Mouse (Mus musculus): ENCODE measurements around the gene Fxyd5. TPM values are rescaled to one million over a fixed set of nuclear protein-coding genes. Genes with fewer than 3 reads are reported as not detected.

The Fxyd5 gene
- total RNA-seq, 1 experiment from 2014 or later: 1,836 TPM

DNA sequence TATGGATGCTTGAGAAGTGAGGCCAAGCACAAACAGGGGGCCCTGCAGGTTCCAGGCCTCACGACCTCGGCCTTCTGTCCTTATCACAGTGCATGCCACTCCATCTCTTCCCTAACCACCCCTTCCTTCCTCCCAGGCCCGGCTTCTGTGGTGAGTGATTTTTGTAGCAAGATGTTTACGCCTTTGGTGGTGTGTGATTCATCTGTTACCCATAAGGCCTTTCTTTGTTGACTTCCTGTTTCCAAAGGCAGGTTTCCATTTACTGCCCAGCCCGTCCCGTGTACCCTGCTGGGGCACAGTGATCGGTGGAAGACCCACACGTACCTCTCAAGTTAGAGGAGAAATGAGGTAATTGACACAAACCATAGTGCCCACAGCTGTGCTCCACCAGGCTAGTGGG, 39.6 kb downstream of the Fxyd5 start:
- ATAC-seq (ENCODE audit: extremely low read depth, insufficient number of reproducible peaks, low FRiP score, poor library complexity, severe bottlenecking): peak; percentile 90

DNA sequence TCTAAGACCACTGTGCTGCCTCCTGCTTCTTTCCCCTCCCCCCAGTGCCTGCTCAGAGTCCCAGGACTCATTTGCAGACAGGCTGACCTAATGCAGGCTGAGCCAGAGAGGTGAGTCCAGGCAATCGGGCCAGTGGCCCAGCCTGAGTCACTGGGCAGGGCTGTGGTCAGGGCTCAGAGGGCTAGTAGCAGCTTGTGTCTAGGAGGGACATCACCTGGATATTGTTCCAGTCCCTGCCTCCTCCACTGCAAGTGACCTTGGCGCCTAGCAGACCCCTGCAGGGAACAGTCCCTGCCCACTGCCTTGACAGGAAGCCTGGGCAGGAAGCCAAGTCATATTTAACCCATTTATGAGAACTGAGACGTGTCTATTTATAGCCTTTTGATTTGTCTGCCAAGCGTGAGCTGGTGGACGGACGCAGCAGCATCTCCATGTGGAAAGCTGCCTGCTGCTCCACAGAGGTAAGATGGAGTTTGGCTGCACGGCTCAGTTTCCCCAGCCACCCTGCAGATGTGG, 41.7 kb downstream of the Fxyd5 start:
- ATAC-seq (ENCODE audit: extremely low read depth, insufficient number of reproducible peaks, low FRiP score, poor library complexity, severe bottlenecking): peak; percentile 27

DNA sequence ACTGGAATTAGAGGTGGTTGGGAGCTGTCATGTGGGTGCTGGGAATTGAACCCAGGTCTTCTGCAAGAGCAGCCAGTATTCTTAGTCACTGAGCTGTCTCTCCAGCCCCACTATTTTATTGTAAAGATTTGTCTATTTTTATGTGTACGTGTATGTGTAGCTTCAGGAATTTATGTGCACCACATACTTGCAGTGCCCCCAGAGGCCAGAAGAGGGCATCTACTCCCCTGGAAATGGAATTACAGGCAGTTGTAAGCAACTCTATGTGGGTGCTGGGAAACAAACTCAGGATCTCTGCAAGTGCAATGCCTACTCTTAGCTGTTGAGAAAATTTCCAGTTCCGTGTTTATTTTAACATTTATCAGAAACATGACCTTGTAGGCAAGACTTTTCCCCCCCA, 45.8 kb downstream of the Fxyd5 start:
- ATAC-seq (ENCODE audit: extremely low read depth, insufficient number of reproducible peaks, low FRiP score, poor library complexity, severe bottlenecking): no peak

DNA sequence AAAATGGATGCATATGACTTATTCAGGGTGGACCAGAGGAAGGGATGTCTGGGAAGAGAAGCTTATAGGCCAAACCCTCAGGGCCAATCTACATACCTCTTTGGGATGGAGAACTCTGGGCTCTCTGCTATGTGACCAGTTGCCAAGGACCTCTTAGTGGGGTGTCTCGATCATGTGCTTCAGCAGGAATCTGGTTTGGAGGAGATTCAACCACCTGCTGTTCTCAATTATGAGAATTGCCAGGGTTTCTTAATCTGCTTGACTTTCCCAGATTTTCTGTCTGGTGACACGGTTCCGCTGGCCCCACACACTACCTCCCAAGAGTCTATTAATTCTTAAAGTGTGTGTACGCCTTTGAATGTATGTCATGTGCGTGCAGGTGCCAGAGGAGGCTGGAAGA, 48.3 kb downstream of the Fxyd5 start:
- ATAC-seq (ENCODE audit: extremely low read depth, insufficient number of reproducible peaks, low FRiP score, poor library complexity, severe bottlenecking): no peak

DNA sequence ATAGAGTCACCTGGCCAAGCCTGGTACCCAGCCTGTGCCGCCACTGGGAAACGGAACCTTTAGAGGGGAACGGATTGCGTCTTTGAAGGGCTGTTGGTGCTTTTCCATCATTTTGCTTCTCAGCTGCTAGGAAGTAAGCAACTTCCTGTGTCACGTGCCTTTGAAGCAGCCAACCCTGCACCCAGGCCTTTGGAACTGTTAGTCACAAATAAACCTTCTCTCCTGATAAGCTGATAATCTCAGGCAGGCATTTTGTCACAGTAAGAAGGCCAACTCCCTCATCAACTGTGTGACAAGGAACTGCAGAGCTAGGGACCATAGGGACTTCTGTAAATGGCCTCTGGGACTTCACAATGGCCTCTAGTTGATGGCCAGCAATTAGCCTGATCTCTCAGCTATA, 50.1 kb downstream of the Fxyd5 start:
- ATAC-seq (ENCODE audit: extremely low read depth, insufficient number of reproducible peaks, low FRiP score, poor library complexity, severe bottlenecking): no peak

DNA sequence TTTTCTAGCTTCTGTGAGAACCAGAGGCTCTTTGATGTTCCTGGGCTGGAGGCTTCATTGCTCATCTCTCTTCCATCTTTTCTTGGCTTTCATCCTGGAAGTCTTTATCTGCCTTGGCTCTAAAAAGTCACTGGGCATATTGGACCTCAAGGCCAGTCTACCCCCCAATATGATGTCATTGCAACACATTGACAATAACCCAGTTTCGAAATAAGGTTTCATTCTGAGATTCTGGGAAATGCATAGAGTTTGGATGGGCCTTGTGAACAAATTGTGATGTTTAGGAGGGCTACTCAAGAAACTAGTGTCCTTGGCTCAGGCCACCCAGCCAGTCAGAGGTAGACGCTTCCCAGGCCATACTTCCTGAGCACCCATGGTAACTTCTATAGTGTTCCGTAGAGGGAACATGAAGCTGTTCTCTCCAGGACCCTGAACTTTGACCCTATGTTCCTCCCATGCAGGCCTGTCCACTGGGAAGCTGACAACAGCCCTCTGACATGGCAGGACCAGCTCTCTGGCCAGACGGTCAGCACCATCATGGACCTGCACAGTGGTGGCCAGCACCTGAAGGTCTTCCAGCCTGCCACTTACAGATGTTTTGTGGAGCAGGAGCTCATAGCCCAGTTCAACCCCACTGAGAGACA, 53.6 kb downstream of the Fxyd5 start:
- ATAC-seq (ENCODE audit: extremely low read depth, insufficient number of reproducible peaks, low FRiP score, poor library complexity, severe bottlenecking): no peak

DNA sequence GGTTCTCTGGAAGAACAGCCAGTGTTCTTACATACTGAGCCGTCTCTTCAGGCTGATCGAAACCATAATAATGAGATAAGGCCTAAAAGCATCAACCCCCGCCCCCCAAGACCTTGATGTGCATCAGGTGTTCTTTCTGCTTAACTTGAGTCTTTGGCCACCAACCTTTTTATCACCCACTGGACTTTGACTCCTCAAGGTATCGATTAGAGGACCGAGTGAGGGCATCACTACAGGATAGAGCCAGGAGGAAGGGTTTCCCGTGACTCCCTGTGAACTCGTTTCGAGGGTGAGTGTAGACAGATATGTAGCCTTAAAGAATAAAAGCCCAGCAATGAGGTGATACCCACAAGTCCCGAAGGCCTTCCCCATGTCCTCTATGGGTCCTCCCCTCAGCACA, 56.9 kb downstream of the Fxyd5 start:
- no peak for ATAC-seq (ENCODE audit: extremely low read depth, insufficient number of reproducible peaks, low FRiP score, poor library complexity, severe bottlenecking)

Other genes with a start within 250 kb of the Fxyd5 start
- 0.35 and 0.37 TPM in 2 replicates for gene Ffar2, start 218.7 kb downstream of the Fxyd5 start, total RNA-seq (2017)
- 0.70 and 0.98 TPM in 2 replicates for gene Ffar3, start 186.3 kb downstream of the Fxyd5 start, total RNA-seq (2017)
- 25.6 and 25.8 TPM in 2 replicates for gene Ffar1, start 180.9 kb downstream of the Fxyd5 start, total RNA-seq (2017)
- 493 and 656 TPM in 2 replicates for gene Cd22, start 162.1 kb downstream of the Fxyd5 start, total RNA-seq (2017)
- 0.49 and 0.70 TPM in 2 replicates for gene Mag, start 127.6 kb downstream of the Fxyd5 start, total RNA-seq (2017)
- gene Hamp2, start 117.8 kb downstream of the Fxyd5 start, total RNA-seq (2017): not detected in 2 replicates
- gene Hamp, start 98.4 kb downstream of the Fxyd5 start, total RNA-seq (2017): not detected in 2 replicates
- gene Usf2, start 85.7 kb downstream of the Fxyd5 start, total RNA-seq (2017): 178 and 186 TPM in 2 replicates
- 1.4 and 1.5 TPM in 2 replicates for gene Lsr, start 69.0 kb downstream of the Fxyd5 start, total RNA-seq (2017)
- gene Fam187b, start 68.7 kb downstream of the Fxyd5 start, total RNA-seq (2017): 0.86 and 1.4 TPM in 2 replicates
- gene Fxyd7, start 9.0 kb upstream of the Fxyd5 start, total RNA-seq (2017): 0.86 and 2.0 TPM in 2 replicates
- not detected in 2 replicates for gene Fxyd1, start 14.7 kb upstream of the Fxyd5 start, total RNA-seq (2017)
- gene Lgi4, start 16.9 kb upstream of the Fxyd5 start, total RNA-seq (2017): 0.12 and 1.1 TPM in 2 replicates
- gene Fxyd3, start 34.2 kb upstream of the Fxyd5 start, total RNA-seq (2017): not detected in 2 replicates
- gene Hpn, start 72.8 kb upstream of the Fxyd5 start, total RNA-seq (2017): 1.2 TPM in 1 of 2 replicates, not detected in the other
- gene Scn1b, start 84.5 kb upstream of the Fxyd5 start, total RNA-seq (2017): 2.0 TPM in 1 of 2 replicates, not detected in the other
- gene Gramd1a, start 113.4 kb upstream of the Fxyd5 start, total RNA-seq (2017): 187 and 202 TPM in 2 replicates
- not detected in 2 replicates for gene Scgb2b2, start 248.0 kb upstream of the Fxyd5 start, total RNA-seq (2017)
- gene Scgb1b2, start 249.3 kb upstream of the Fxyd5 start, total RNA-seq (2017): not detected in 2 replicates